Mouse (Mus musculus) C2C12 (cell line): ENCODE results near the gene Zbed3.

Source experiments
- CEBPB ChIP-seq: IDR thresholded peaks from one replicate; pipeline ENCODE4 v1.6.1; 2011; ENCODE audit warnings: low read depth, mild to moderate bottlenecking, control low read depth, moderate library complexity
- CTCF ChIP-seq: IDR thresholded peaks from one replicate; pipeline ENCODE4 v1.5.1; 2011; ENCODE audit not compliant: control insufficient read depth, insufficient read depth, insufficient read length
- MYOG ChIP-seq: IDR thresholded peaks from one replicate; pipeline ENCODE4 v1.6.1; 2011; ENCODE audit not compliant: control insufficient read depth, insufficient read length; ENCODE audit errors: extremely low read depth
- USF1 ChIP-seq: IDR thresholded peaks from one replicate; pipeline ENCODE4 v1.6.1; 2011; ENCODE audit warnings: low read depth, mild to moderate bottlenecking, control low read depth, moderate library complexity

- TF ChIP-seq CTCF (no peak), CEBPB (no peak), USF1 (no peak), MYOG (no peak)
Measured at GRCm38 (mm10) chr13:95348476-95348875, 25.1 kb downstream of the Zbed3 start.
